Mouse (Mus musculus) intestine, postnatal 0 days (tissue): ENCODE measurements around the gene Gm10260. TPM values are rescaled to one million over a fixed set of nuclear protein-coding genes. Genes with fewer than 3 reads are reported as not detected.

Source experiments
- ATAC-seq: fragments of 200-750 bp; cut with Nextera tagmentation; 2 replicates; pipeline ENCODE4 v1.8.0; 2017; ENCODE audit warnings: mild to moderate bottlenecking, moderate TSS enrichment, moderate library complexity
- H3K27ac ChIP-seq: fragments of 300-500 bp; sonication (generic); 2 replicates; pipeline ENCODE4 v1.5.1; 2014; ENCODE audit warnings: mild to moderate bottlenecking, low read depth, low read length, moderate library complexity
- H3K27me3 ChIP-seq: fragments of 300-500 bp; sonication (generic); replicated peaks from 2 replicates; pipeline ENCODE4 v1.6.1; 2014; ENCODE audit warnings: low read length, mixed read lengths; ENCODE audit not compliant: control insufficient read depth, insufficient read depth
- H3K36me3 ChIP-seq: fragments of 300-500 bp; sonication (generic); 2 replicates; pipeline ENCODE4 v1.6.1; 2014; ENCODE audit warnings: mild to moderate bottlenecking, moderate library complexity; ENCODE audit not compliant: control insufficient read depth, insufficient read depth
- H3K4me1 ChIP-seq: fragments of 300-500 bp; sonication (generic); replicated peaks from 2 replicates; pipeline ENCODE4 v1.6.1; 2014; ENCODE audit warnings: antibody characterized with exemption, low read length, mixed read lengths; ENCODE audit not compliant: control insufficient read depth, insufficient read depth
- H3K4me2 ChIP-seq: fragments of 300-500 bp; sonication (generic); replicated peaks from 2 replicates; pipeline ENCODE4 v1.6.1; 2014; ENCODE audit warnings: low read depth, mild to moderate bottlenecking, moderate library complexity
- H3K4me3 ChIP-seq: fragments of 300-500 bp; sonication (generic); 2 replicates; pipeline ENCODE4 v1.5.1; 2014; ENCODE audit warnings: low read depth, low read length
- H3K9ac ChIP-seq: fragments of 300-500 bp; sonication (generic); 2 replicates; pipeline ENCODE4 v1.6.1; 2014; ENCODE audit warnings: mild to moderate bottlenecking, low read depth, low read length
- H3K9me3 ChIP-seq: fragments of 300-500 bp; sonication (generic); 2 replicates; pipeline ENCODE4 v1.6.1; 2016; ENCODE audit warnings: mixed run types; ENCODE audit not compliant: control insufficient read depth
- CTCF ChIP-seq: sonication (generic); IDR thresholded peaks from 2 replicates; pipeline ENCODE4 v1.5.1; 2016; ENCODE audit warnings: low read depth, mild to moderate bottlenecking, control low read depth, antibody characterized with exemption, moderate library complexity
- WGBS: fragments of 180-500 bp; shearing (Covaris S2); extraction: QIAGEN DNeasy Blood & Tissue Kit; methylation state at CpG from one replicate; pipeline ENCODE4 v1.1.7; 2014; 5-methylcytosine and 5-hydroxymethylcytosine counted together
- polyA plus RNA-seq: library from polyadenylated mRNA; unstranded; fragments of >200 nt; fragmentation: Nextera tagmentation; extraction: Ambion mirVana; gene quantifications from 2 replicates; pipeline ENCODE4 v1.2.1, GENCODE M21; 2015

Gene Gm10260
- 2.3 and 4.3 TPM in 2 replicates for polyA plus RNA-seq

- no peak within 1 kb of the TSS for H3K4me2 ChIP-seq
- H3K9me3 ChIP-seq: no peaks in the 10 kb centered on the region
- no peak for ATAC-seq
- H3K27ac ChIP-seq: no peak within 1 kb of the TSS
- H3K36me3 ChIP-seq: no peaks in the 10 kb centered on the region
- H3K27me3 ChIP-seq: no peaks in the 10 kb centered on the region
- no peaks in the 10 kb centered on the region for H3K4me1 ChIP-seq
- WGBS: 95% methylated on average over 10 of the region's 11 CpGs
- no peak for TF ChIP-seq CTCF
- H3K4me3 ChIP-seq: no peak within 1 kb of the TSS
- H3K9ac ChIP-seq: no peak within 1 kb of the TSS
Measured at GRCm38 (mm10) chr13:97760532-97760931, at the start of gene Gm10260. Gene Gm10260 (minus strand): TSS chr13:97760632.

- 75% methylated on average over 4 of the region's 4 CpGs for WGBS
- Histone ChIP-seq H3K9me3 (no peaks in the 10 kb centered on the region), H3K4me1 (no peaks in the 10 kb centered on the region), H3K9ac (no peak overlapping the region), H3K4me3 (no peak overlapping the region), H3K36me3 (no peaks in the 10 kb centered on the region), H3K27me3 (no peaks in the 10 kb centered on the region), H3K4me2 (no peak overlapping the region), H3K27ac (no peak overlapping the region)
- ATAC-seq: no peak
- no peak for TF ChIP-seq CTCF
Measured at GRCm38 (mm10) chr13:97809828-97810227, 49.4 kb upstream of the Gm10260 start.

GRCm38 (mm10) chr13:97805907-97806306, 45.5 kb upstream of the Gm10260 start:
- Histone ChIP-seq H3K9ac (no peak overlapping the region), H3K4me2 (no peak overlapping the region), H3K9me3 (no peaks in the 10 kb centered on the region), H3K27ac (no peak overlapping the region), H3K4me3 (no peak overlapping the region), H3K36me3 (no peaks in the 10 kb centered on the region), H3K27me3 (no peaks in the 10 kb centered on the region), H3K4me1 (no peaks in the 10 kb centered on the region)
- TF ChIP-seq CTCF: no peak
- ATAC-seq: no peak
- 93% methylated on average over 9 of the region's 9 CpGs for WGBS

- H3K36me3 ChIP-seq: no peaks in the 10 kb centered on the region
- H3K27ac ChIP-seq: no peak overlapping the region
- no peaks in the 10 kb centered on the region for H3K27me3 ChIP-seq
- ATAC-seq: no peak
- H3K9ac ChIP-seq: no peak overlapping the region
- H3K4me1 ChIP-seq: no peaks in the 10 kb centered on the region
- WGBS: 70% methylated on average over 4 of the region's 4 CpGs
- no peak overlapping the region for H3K4me2 ChIP-seq
- H3K9me3 ChIP-seq: no peaks in the 10 kb centered on the region
- TF ChIP-seq CTCF: no peak
- H3K4me3 ChIP-seq: no peak overlapping the region
Measured at GRCm38 (mm10) chr13:97802386-97802785, 42.0 kb upstream of the Gm10260 start.

- no peak overlapping the region for H3K4me3 ChIP-seq
- H3K4me1 ChIP-seq: no peaks in the 10 kb centered on the region
- H3K27ac ChIP-seq: no peak overlapping the region
- no peaks in the 10 kb centered on the region for H3K36me3 ChIP-seq
- TF ChIP-seq CTCF: no peak
- no peak for ATAC-seq
- no peaks in the 10 kb centered on the region for H3K27me3 ChIP-seq
- WGBS: 83% methylated on average over 5 of the region's 5 CpGs
- H3K9ac ChIP-seq: no peak overlapping the region
- H3K9me3 ChIP-seq: no peaks in the 10 kb centered on the region
- H3K4me2 ChIP-seq: no peak overlapping the region
Measured at GRCm38 (mm10) chr13:97797462-97797861, 37.0 kb upstream of the Gm10260 start.

GRCm38 (mm10) chr13:97794780-97795179, 34.3 kb upstream of the Gm10260 start:
- no peak overlapping the region for H3K4me2 ChIP-seq
- no peaks in the 10 kb centered on the region for H3K9me3 ChIP-seq
- no peak overlapping the region for H3K27ac ChIP-seq
- no peaks in the 10 kb centered on the region for H3K36me3 ChIP-seq
- WGBS: 20% methylated on average over 1 of the region's 1 CpGs
- H3K4me1 ChIP-seq: 0 out of 2 replicates have a peak, but pooled peaks cover 4% of the 10 kb centered on the region
- no peak for ATAC-seq
- TF ChIP-seq CTCF: no peak
- no peaks in the 10 kb centered on the region for H3K27me3 ChIP-seq
- no peak overlapping the region for H3K4me3 ChIP-seq
- H3K9ac ChIP-seq: no peak overlapping the region

GRCm38 (mm10) chr13:97793932-97794331, 33.5 kb upstream of the Gm10260 start:
- Histone ChIP-seq H3K4me1 (0 out of 2 replicates have a peak, but pooled peaks cover 9% of the 10 kb centered on the region), H3K9ac (no peak overlapping the region), H3K36me3 (no peaks in the 10 kb centered on the region), H3K4me3 (no peak overlapping the region), H3K9me3 (no peaks in the 10 kb centered on the region), H3K27me3 (no peaks in the 10 kb centered on the region), H3K27ac (no peak overlapping the region), H3K4me2 (no peak overlapping the region)
- no peak for ATAC-seq
- TF ChIP-seq CTCF: no peak
- 74% methylated on average over 1 of the region's 1 CpGs for WGBS
